Mouse (Mus musculus) heart, postnatal 0 days (tissue): ENCODE measurements around the gene Mtf2.

ENCODE experiments used
- CTCF ChIP-seq: IDR thresholded peaks from 2 replicates; pipeline ENCODE4 v1.5.1; 2016; ENCODE audit warnings: antibody characterized with exemption, control low read depth, low read depth
- EP300 ChIP-seq: IDR thresholded peaks from 2 replicates; pipeline ENCODE4 v1.6.1; 2016; ENCODE audit warnings: antibody characterized with exemption, low read depth

GRCm38 (mm10) chr5:108053566-108053965 is 11.9 kb upstream of the Mtf2 start:
- TF ChIP-seq CTCF (no peak), EP300 (no peak)
